Mouse (Mus musculus): ENCODE results near the gene Prm2. TPM values are rescaled to one million over a fixed set of nuclear protein-coding genes. Genes with fewer than 3 reads are reported as not detected.

The Prm2 gene
- total RNA-seq (2021) = not detected

DNA sequence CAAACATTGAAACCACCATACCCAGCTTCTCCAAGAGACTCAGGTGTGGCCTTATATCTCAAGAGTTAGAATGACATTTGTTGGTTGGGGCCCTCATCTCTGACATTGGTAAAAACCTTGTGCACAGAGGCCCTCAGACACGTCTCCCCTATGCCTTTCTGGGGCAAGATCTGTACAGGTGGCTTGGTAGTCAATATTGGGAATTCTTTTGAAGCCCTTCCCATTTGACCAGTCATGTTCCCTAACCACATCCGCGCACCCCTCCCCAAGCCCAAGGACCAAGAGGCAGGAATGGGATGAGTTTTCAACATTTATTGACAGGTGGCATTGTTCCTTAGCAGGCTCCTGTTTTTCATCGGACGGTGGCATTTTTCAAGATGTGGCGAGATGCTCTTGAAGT is at the start of gene Prm2:
Gene Prm2, minus strand, starts transcription at position 101 of the 400 bp plus-strand sequence.
- intact Hi-C loops (cut with DNase I) = no loop called here
- no peak for DNase-seq

DNA sequence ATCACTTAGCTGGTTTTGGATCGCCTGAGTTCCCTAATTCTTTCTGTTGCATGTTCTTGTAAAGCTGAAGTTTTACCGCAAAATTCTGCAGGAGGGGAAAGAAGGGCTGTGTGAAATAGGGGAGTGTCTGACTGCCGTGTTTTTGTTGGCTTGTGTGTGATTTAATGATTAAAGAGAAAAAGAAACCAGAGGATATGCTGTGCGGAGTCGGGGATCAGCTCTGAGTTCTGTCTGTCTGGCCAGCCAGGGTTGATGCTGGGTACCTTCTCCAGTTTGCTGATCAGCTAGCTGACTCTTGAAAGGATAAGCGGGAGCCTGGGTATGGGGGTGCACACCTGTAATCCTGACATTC is 48.4 kb upstream of the Prm2 start:
- intact Hi-C loops (cut with DNase I) = no loop called here
- no peak for DNase-seq

GRCm38 (mm10) chr16:10843486-10844318 is 47.8 kb upstream of the Prm2 start:
- DNase-seq = peak; percentile 57
- intact Hi-C loops (cut with DNase I) = no loop called here

- DNase-seq = peak; percentile 48
- intact Hi-C loops (cut with DNase I) = no loop called here
Observed at GRCm38 (mm10) chr16:10842282-10842855, 46.4 kb upstream of the Prm2 start.

- intact Hi-C loops (cut with DNase I) = no loop called here
- DNase-seq = no peak
Observed at GRCm38 (mm10) chr16:10840018-10840417, 44.1 kb upstream of the Prm2 start.

GRCm38 (mm10) chr16:10838487-10839245 is 42.7 kb upstream of the Prm2 start:
- no peak for DNase-seq

DNA sequence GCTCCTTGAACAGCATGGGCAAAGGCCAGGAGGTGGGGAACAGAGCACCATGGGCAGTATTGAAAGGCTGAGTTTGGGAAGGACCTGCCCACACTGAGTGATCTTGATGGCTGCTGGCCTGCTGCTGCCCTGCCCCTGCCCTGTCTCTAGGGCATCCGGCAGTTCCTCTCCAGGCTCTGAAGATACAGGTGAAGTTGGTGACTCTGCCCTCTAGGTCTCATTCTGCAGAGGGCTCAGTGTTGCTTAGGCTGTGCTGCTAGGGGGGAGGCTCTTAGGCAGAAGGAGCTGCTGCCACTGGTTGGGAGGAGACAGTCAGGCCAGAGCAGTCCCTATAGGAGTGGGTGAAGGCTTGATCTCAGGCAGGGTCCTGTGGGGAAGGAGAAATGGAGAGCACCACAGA is 42.0 kb upstream of the Prm2 start:
- intact Hi-C loops (cut with DNase I) = no loop called here

More at GRCm38 (mm10) chr16:10838487-10839245, 42.7 kb upstream of the Prm2 start:
- intact Hi-C loops (cut with DNase I) = no loop called here

DNA sequence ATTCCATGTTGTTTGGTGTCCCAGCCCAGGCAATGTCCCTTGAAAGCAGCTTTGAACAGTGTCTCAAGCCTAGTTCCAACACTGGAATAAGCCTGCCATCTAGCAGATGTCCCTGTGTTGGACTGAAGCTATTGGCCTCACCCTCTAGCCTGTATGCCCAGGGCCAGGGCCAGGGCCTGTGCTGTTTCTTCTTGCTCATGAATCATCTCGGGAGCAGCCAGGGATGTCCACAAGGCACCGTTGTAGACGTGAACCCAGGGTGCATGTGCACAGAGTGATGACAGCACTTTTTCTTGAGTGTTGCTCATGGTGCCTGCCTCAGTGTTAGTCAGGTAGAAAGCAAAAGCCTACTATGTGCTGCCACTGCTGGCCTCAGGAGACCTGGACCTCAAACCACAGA is 41.3 kb upstream of the Prm2 start:
- DNase-seq = no peak
- intact Hi-C loops (cut with DNase I) = no loop called here

More for the DNA sequence above, 42.0 kb upstream of the Prm2 start:
- DNase-seq = no peak

DNA sequence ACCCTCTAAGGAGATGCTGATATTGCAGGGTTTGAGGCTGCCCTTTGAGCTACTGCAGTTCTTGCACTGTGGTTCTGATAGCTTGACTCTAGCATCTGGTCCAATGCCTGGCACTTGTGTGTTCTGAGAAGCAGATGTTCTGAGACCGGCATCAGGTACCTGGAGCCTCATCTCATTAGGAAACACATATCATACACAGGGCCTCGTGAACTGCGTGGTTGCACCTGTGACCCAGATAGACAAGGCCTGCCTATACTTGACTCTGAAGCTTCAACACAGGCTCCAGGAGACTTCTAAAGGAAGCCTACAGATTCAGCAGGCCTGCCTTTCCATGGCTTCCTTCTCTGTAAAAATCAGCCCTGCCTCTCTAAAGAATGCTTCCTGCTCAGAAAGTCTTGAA is 40.5 kb upstream of the Prm2 start:
- intact Hi-C loops (cut with DNase I) = no loop called here
- DNase-seq = no peak

GRCm38 (mm10) chr16:10834911-10835587 is 39.1 kb upstream of the Prm2 start, which contains the start of gene Rmi2:
Gene Rmi2 (plus strand): TSS chr16:10835059.
- DNase-seq = peak; percentile 87
- intact Hi-C loops (cut with DNase I) = no loop called here

GRCm38 (mm10) chr16:10834542-10834910 is 38.6 kb upstream of the Prm2 start:
- intact Hi-C loops (cut with DNase I) = no loop called here
- DNase-seq = no peak

- no peak for DNase-seq
- intact Hi-C loops (cut with DNase I) = no loop called here
Observed at GRCm38 (mm10) chr16:10828461-10828805, 32.5 kb upstream of the Prm2 start.

GRCm38 (mm10) chr16:10827766-10828460 is 32.0 kb upstream of the Prm2 start:
- intact Hi-C loops (cut with DNase I) = no loop called here
- DNase-seq = no peak

DNA sequence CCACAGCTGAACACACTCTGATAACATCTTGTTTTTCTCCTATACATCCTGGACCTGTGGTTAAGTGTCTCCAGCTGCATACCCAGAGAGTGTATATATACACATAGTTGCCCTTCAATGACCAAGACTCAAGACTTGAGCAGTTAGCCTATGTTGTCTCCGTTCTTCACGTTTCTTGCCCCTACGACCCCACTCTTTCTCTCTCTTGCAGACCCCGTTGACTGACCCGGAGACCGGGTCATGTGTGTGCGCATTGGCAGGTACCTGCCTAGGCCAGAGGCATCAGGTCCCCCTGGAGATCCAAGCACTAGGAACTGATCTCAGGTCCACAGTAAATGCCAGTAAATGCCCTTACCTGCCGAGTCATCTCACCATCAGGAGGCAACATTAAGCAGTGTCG is 31.3 kb upstream of the Prm2 start:
- DNase-seq = no peak
- intact Hi-C loops (cut with DNase I) = no loop called here

DNA sequence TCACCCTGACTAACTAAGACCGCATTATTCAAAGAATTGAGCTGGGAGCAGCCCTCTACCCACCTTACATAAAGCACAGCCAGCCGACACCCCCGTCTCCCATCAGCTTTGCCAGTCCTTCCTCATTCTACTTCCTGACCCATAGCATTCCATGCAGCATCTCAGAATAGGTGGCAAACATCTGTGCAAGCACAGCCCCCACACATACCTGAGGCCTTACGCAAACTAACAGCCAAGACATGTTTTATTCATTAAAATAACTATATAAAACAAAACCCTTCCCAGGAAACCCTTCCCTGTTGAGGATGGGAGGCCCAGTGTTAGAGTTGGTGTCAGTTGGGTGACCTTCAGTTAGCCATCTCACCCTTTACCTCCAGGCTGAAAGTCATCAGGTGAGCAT is 29.9 kb upstream of the Prm2 start:
- no peak for DNase-seq
- intact Hi-C loops (cut with DNase I) = no loop called here

- no peak for DNase-seq
- intact Hi-C loops (cut with DNase I) = no loop called here
Observed at GRCm38 (mm10) chr16:10824536-10824935, 28.6 kb upstream of the Prm2 start.

- intact Hi-C loops (cut with DNase I) = no loop called here
- DNase-seq = no peak
Observed at GRCm38 (mm10) chr16:10821387-10821786, 25.5 kb upstream of the Prm2 start.

DNA sequence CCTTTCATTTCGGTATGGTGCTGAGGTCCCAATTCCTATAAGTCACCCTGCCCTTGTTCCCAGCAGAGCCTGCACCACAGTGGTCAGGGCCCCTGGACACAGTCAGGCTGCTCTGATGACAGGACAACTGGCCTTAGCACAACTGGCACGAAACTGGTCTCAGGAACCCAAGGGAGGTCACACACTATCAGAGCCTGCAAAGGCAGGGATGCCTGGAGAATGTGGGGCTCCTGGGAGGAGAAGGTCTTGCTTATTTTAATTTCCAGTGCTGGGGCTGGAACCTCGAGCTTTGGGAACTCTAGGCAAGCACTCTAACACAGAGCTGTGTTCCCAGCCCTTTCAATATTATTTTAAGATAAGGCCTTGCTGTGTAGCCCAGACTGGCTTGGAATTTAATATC is 24.0 kb upstream of the Prm2 start:
- intact Hi-C loops (cut with DNase I) = no loop called here

GRCm38 (mm10) chr16:10818579-10819135 is 22.7 kb upstream of the Prm2 start:
- no peak for DNase-seq
- intact Hi-C loops (cut with DNase I) = no loop called here

More for the DNA sequence above, 24.0 kb upstream of the Prm2 start:
- DNase-seq = no peak

GRCm38 (mm10) chr16:10814864-10815263 is 18.9 kb upstream of the Prm2 start:
- intact Hi-C loops (cut with DNase I) = no loop called here
- DNase-seq = no peak

Measured in left cerebral cortex, postnatal 4 days (tissue).